In the genomic region with DNA sequence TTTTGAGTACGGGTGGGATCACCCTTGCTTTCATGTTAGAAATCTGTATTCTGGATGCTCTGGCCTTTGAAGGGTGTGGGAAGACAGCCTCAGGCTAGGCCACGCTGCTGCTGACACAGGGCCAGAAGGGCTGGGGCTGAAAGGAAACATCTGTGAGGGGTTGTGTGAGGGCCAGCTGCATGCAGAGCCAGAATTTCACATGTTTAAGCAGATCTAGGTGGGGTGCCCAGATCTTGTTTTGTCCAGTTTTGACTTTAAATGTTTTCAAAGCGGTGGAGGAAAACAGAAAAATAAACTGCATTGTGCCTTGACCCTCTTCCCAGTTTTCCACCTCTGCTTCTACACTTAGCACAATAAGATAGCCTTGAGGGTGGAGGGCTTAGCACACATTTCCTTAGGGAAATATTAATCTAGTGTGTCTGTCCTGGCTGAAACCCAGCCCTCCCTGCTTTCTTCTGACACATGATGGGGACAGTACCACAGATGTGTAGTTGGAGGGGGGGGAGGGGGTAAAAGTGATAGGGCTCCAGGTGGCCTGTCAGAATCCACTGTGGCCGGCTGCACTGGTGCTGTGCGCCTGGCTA, we compare ENCODE assay signal across 8 mouse cellular contexts. TPM values are rescaled to one million over a fixed set of nuclear protein-coding genes. Genes with fewer than 3 reads are reported as not detected.
DNase-seq lines count a peak whose midpoint lies in the region; ATAC-seq lines count a peak whose summit lies in the region.
"Had no signal": no experiment of that assay in that cellular context is flagged by ENCODE, and none has a peak within 500 bp of the region (broad histone marks: within the 10 kb centered on the region; RNA-seq: fewer than 3 reads in every experiment).

No protein-coding gene starts in this region.

- DNase-seq in NIH3T3 (ENCODE audit: low read depth): peak; percentile 87
- DNase-seq in heart, postnatal 14 days: peak; percentile 82 to 85
- DNase-seq in kidney, postnatal 36 days: peak; percentile 72 to 79
- no peak for DNase-seq in thymus, postnatal 25 days
- DNase-seq in cerebellum, adult 9-10 months: no peak

- H3K9ac ChIP-seq in stomach, embryonic 15.5 days: no peak overlapping the region

- 40% methylated on average over 5 of the region's 5 CpGs for WGBS in stomach, embryonic 15.5 days

- peak overlapping the region; percentile 58 for H3K27ac ChIP-seq in brown adipose tissue, adult 24 weeks (replicated peaks; ENCODE audit: low read depth, low read length)
- H3K27ac ChIP-seq in stomach, embryonic 15.5 days: peak overlapping the region; percentile 46; the same call in 1 of the 2 replicates

- H3K4me2 ChIP-seq in stomach, embryonic 15.5 days: no peak overlapping the region

- H3K9me3 ChIP-seq in stomach, embryonic 15.5 days: no peaks in the 10 kb centered on the region
- H3K9me3 ChIP-seq: megakaryocyte, embryonic 14.5 days had no signal

- peaks cover 30% of the 10 kb centered on the region for H3K36me3 ChIP-seq in stomach, embryonic 15.5 days

- peaks cover 24% of the 10 kb centered on the region for H3K4me1 ChIP-seq in brown adipose tissue, adult 24 weeks (ENCODE audit: control insufficient read depth, insufficient read depth, insufficient read length, low read length)
- H3K4me1 ChIP-seq in stomach, embryonic 15.5 days: peaks cover 6% of the 10 kb centered on the region; the same call in 1 of the 2 replicates

- intact Hi-C loops in heart, postnatal 14 days (cut with DNase I): no loop called here

- no peak overlapping the region for H3K4me3 ChIP-seq in brown adipose tissue, adult 24 weeks (ENCODE audit: insufficient read depth, low read depth, low read length)
- no peak overlapping the region for H3K4me3 ChIP-seq in stomach, embryonic 15.5 days (replicated peaks)
- H3K4me3 ChIP-seq: megakaryocyte, embryonic 14.5 days had no signal

- H3K27me3 ChIP-seq in stomach, embryonic 15.5 days (replicated peaks): no peaks in the 10 kb centered on the region
- H3K27me3 ChIP-seq: megakaryocyte, embryonic 14.5 days had no signal

- peak; percentile 75 for ATAC-seq in stomach, embryonic 15.5 days (ENCODE audit: insufficient read depth, low FRiP score, low read depth)

RNA-seq across cellular contexts. Expression of gene Clec3b, which starts 11.8 kb away (rescaled TPM):
- polyA plus RNA-seq in brown adipose tissue, adult 24 weeks (2012; ENCODE audit: insufficient read depth, insufficient read length, missing spikeins): 62.1 and 62.5 TPM in 2 replicates
- 10 to 100 TPM; 62.4 to 67.9 TPM for total RNA-seq in heart, postnatal 14 days (2021)
- polyA plus RNA-seq in stomach, embryonic 15.5 days (2015; fragmentation: Nextera tagmentation; extraction: Ambion mirVana): 1.2 and 2.0 TPM in 2 replicates

RNA-seq across cellular contexts. Expression of gene Exosc7, which starts 26.0 kb away (rescaled TPM):
- polyA plus RNA-seq in brown adipose tissue, adult 24 weeks (2012; ENCODE audit: insufficient read depth, insufficient read length, missing spikeins): 18.3 and 27.9 TPM in 2 replicates
- 10 to 100 TPM; 25.5 to 30.8 TPM for total RNA-seq in heart, postnatal 14 days (2021)
- 125 and 136 TPM in 2 replicates for polyA plus RNA-seq in stomach, embryonic 15.5 days (2015; fragmentation: Nextera tagmentation; extraction: Ambion mirVana)

RNA-seq across cellular contexts. Expression of gene Zdhhc3, which starts 26.0 kb away (rescaled TPM):
- polyA plus RNA-seq in brown adipose tissue, adult 24 weeks (2012; ENCODE audit: insufficient read depth, insufficient read length, missing spikeins): 22.4 and 35.2 TPM in 2 replicates
- total RNA-seq in heart, postnatal 14 days (2021): 10 to 100 TPM; 43.2 to 45.0 TPM
- polyA plus RNA-seq in stomach, embryonic 15.5 days (2015; fragmentation: Nextera tagmentation; extraction: Ambion mirVana): 73.7 and 77.8 TPM in 2 replicates

Comparison
In these comparisons a context has a peak if more than half of its experiments do, and no peak if none do; other contexts are left out.
1. DNase-seq: peak in NIH3T3 (single experiment), heart, postnatal 14 days (2 of 2) and kidney, postnatal 36 days (2 of 2); none in thymus, postnatal 25 days (single experiment) and cerebellum, adult 9-10 months (single experiment).
2. RNA of gene Clec3b, which starts 11.8 kb away (polyA plus RNA-seq): 62.1 to 62.5 TPM in brown adipose tissue, adult 24 weeks; 1.2 to 2.0 TPM in stomach, embryonic 15.5 days; every median in the first group is over 10 times any median in the second.